Mouse (Mus musculus) limb, embryonic 14.5 days (tissue): ENCODE measurements around the gene Tnk2. TPM values are rescaled to one million over a fixed set of nuclear protein-coding genes. Genes with fewer than 3 reads are reported as not detected.

Source experiments
- ATAC-seq: fragments of 200-750 bp; cut with Nextera tagmentation; 2 replicates; pipeline ENCODE4 v1.8.0; 2017; ENCODE audit warnings: low read depth, moderate number of reproducible peaks, moderate TSS enrichment; ENCODE audit not compliant: low FRiP score
- DNase-seq: peaks from one replicate; pipeline ENCODE4 v3.0.0-alpha.2; 2015; ENCODE audit warnings: low spot score
- H3K27ac ChIP-seq: fragments of 300-500 bp; sonication (generic); replicated peaks from 2 replicates; pipeline ENCODE4 v1.5.1; 2014; ENCODE audit warnings: low read depth, mild to moderate bottlenecking, low read length, moderate library complexity, mixed read lengths
- H3K27me3 ChIP-seq: fragments of 300-500 bp; sonication (generic); 2 replicates; pipeline ENCODE4 v1.6.1; 2014; ENCODE audit warnings: low read length, mixed read lengths; ENCODE audit not compliant: control insufficient read depth, insufficient read depth
- H3K36me3 ChIP-seq: fragments of 300-500 bp; sonication (generic); 2 replicates; pipeline ENCODE4 v1.6.1; 2014; ENCODE audit warnings: mild to moderate bottlenecking, low read length, moderate library complexity, mixed read lengths; ENCODE audit not compliant: control insufficient read depth, insufficient read depth
- H3K4me1 ChIP-seq: fragments of 300-500 bp; sonication (generic); 2 replicates; pipeline ENCODE4 v1.6.1; 2014; ENCODE audit warnings: antibody characterized with exemption, low read length, mixed read lengths; ENCODE audit not compliant: control insufficient read depth, insufficient read depth
- H3K4me2 ChIP-seq: fragments of 300-500 bp; sonication (generic); replicated peaks from 2 replicates; pipeline ENCODE4 v1.6.1; 2014; ENCODE audit warnings: low read depth, mild to moderate bottlenecking, low read length, moderate library complexity; ENCODE audit not compliant: severe bottlenecking
- H3K4me3 ChIP-seq: fragments of 300-500 bp; sonication (generic); replicated peaks from 2 replicates; pipeline ENCODE4 v1.5.1; 2014; ENCODE audit warnings: low read length
- H3K9ac ChIP-seq: fragments of 300-500 bp; sonication (generic); 2 replicates; pipeline ENCODE4 v1.6.1; 2014; ENCODE audit warnings: mild to moderate bottlenecking, low read depth, low read length, moderate library complexity; ENCODE audit not compliant: severe bottlenecking
- H3K9me3 ChIP-seq: fragments of 300-500 bp; sonication (generic); 2 replicates; pipeline ENCODE4 v1.6.1; 2016; ENCODE audit warnings: low read length; ENCODE audit not compliant: control insufficient read depth
- POLR2A ChIP-seq: fragments of 200-500 bp; IDR thresholded peaks from 2 replicates; pipeline ENCODE4 v1.8.0; 2012; ENCODE audit warnings: inconsistent platforms, mild to moderate bottlenecking, moderate library complexity, borderline replicate concordance; ENCODE audit not compliant: insufficient read depth, insufficient read length; ENCODE audit errors: extremely low read depth
- WGBS: fragments of 180-500 bp; shearing (Covaris S2); extraction: QIAGEN DNeasy Blood & Tissue Kit; methylation state at CpG from one replicate; pipeline ENCODE4 v1.1.7; 2014; 5-methylcytosine and 5-hydroxymethylcytosine counted together
- polyA plus RNA-seq, 2 experiments: library from polyadenylated mRNA; depleted of rRNA in 1 of 2; stranded (reverse) in 1 of 2; unstranded in 1 of 2; fragments of >200 nt; fragmentation: Nextera tagmentation in 1 of 2; extraction: Ambion mirVana in 1 of 2; gene quantifications; 2 replicates each; pipeline versions ENCODE4 v1.2.1 to v1.2.3; 2012 to 2014

Tnk2 gene
- polyA plus RNA-seq, 2 experiments = 16.0 to 98.1 TPM

DNA sequence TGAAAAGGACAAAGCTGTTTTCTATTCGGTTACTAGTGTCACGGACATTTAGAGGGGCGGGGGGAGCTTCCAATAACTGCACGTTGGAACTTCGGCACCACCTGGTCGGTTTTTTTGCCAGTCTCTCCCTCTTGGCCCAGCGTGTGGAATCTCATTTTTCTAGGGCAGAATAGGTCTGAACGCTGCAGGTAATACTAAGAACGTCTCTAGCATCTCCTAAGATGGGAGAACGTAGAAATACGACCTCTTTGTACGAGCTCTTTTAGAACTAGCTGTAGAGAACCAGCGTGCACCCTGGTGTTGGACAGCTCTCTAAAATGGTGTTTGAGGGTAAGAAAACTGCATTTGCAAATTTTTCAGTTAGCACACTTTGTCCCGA is 34.3 kb upstream of the Tnk2 start:
- H3K4me2 ChIP-seq = peak overlapping the region; percentile 85
- peak overlapping the region; percentile 84 for H3K27ac ChIP-seq
- DNase-seq = peak; percentile 37
- TF ChIP-seq POLR2A = no peak
- peak overlapping the region; percentile 70 for H3K9ac ChIP-seq
- no peaks in the 10 kb centered on the region for H3K27me3 ChIP-seq
- peak overlapping the region; percentile 78 for H3K4me3 ChIP-seq
- H3K36me3 ChIP-seq = 0 out of 2 replicates have a peak, but pooled peaks cover 3% of the 10 kb centered on the region
- no peak for ATAC-seq
- peaks cover 7% of the 10 kb centered on the region for H3K4me1 ChIP-seq
- no peaks in the 10 kb centered on the region for H3K9me3 ChIP-seq
- 1% methylated on average over 14 of the region's 14 CpGs for WGBS

DNA sequence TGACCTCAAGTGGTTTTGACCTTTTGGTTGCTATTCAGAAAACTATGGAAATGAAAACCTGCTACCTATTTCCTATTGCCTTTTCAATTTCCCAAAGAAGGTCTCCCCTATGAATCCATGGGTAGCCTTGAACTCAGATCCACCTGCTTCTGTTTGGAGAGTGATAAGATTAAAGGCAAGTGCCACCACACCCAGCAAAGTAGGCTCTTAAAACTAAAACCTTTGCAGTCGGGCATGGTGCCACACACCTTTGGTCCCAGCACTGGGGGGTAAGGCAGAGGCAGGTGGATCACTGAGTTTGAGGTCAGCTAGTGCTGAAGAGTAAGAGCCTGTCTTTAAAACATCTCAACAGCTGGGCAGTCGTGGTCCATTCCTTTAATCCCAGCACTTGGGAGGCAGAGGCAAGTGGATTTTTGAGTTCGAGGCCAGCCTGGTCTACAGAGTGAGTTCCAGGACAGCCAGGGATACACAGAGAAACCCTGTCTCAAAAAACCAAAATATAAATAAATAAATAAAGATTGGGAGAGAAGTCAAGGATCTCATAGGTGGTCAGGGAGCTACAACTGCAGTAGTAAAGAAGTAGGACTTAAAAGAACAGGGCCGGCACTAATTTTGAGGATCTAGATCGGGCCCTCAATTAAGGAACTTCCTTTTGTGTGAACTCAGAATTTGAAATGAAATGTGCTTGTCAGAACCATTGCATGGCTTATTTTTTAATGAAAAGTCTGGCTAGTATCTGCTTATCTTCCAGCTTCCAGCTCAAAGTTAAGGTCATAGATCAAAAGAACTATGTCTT is 33.0 kb upstream of the Tnk2 start:
- no peak for TF ChIP-seq POLR2A
- Histone ChIP-seq H3K27me3 (no peaks in the 10 kb centered on the region), H3K4me3 (peak overlapping the region; percentile 7; the same call in 1 of the 2 replicates), H3K36me3 (peaks cover 14% of the 10 kb centered on the region), H3K27ac (no peak overlapping the region), H3K9ac (0 out of 2 replicates have a peak overlapping the region, but pooled peaks have one; percentile 70), H3K4me2 (peak overlapping the region; percentile 85; the same call in 1 of the 2 replicates), H3K9me3 (no peaks in the 10 kb centered on the region), H3K4me1 (peaks cover 7% of the 10 kb centered on the region)
- DNase-seq (no peak), ATAC-seq (no peak)
- 80% methylated on average over 5 of the region's 5 CpGs for WGBS

- ATAC-seq (no peak), DNase-seq (no peak)
- no peak overlapping the region for H3K4me3 ChIP-seq
- H3K4me2 ChIP-seq = no peak overlapping the region
- TF ChIP-seq POLR2A = no peak
- no peak overlapping the region for H3K9ac ChIP-seq
- peaks cover 7% of the 10 kb centered on the region for H3K4me1 ChIP-seq
- no peak overlapping the region for H3K27ac ChIP-seq
- 76% methylated on average over 1 of the region's 1 CpGs for WGBS
- peaks cover 15% of the 10 kb centered on the region for H3K36me3 ChIP-seq
- H3K9me3 ChIP-seq = no peaks in the 10 kb centered on the region
- H3K27me3 ChIP-seq = no peaks in the 10 kb centered on the region
Observed at GRCm38 (mm10) chr16:32612052-32612451, 31.6 kb upstream of the Tnk2 start.

- Histone ChIP-seq H3K27ac (no peak overlapping the region), H3K9ac (no peak overlapping the region), H3K36me3 (peaks cover 18% of the 10 kb centered on the region), H3K27me3 (no peaks in the 10 kb centered on the region), H3K4me2 (no peak overlapping the region), H3K4me1 (peaks cover 7% of the 10 kb centered on the region), H3K9me3 (no peaks in the 10 kb centered on the region), H3K4me3 (no peak overlapping the region)
- TF ChIP-seq POLR2A = no peak
- no peak for DNase-seq
- no peak for ATAC-seq
- WGBS = 78% methylated on average over 3 of the region's 3 CpGs
Observed at GRCm38 (mm10) chr16:32613269-32613834, 30.3 kb upstream of the Tnk2 start.

DNA sequence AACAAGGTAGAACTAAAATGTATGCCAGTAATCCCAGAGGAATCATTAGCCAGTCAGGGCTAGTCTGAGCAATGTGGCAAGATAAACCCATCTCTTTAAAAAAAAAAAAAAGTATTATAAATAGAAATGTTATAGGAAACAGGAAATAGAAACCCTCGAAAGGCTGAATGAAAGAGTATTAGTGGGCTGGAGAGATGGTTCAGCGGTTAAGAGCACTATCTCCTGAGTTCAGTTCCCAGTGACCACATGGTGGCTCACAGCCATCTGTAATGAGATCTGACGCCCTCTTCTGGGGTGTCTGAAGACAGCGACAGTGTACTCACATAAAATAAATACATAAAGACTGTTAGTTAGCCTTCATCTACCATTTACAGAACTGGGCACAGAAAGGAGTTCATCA is 29.6 kb upstream of the Tnk2 start:
- Histone ChIP-seq H3K4me1 (peaks cover 7% of the 10 kb centered on the region), H3K9ac (no peak overlapping the region), H3K4me2 (no peak overlapping the region), H3K27ac (no peak overlapping the region), H3K27me3 (no peaks in the 10 kb centered on the region), H3K9me3 (no peaks in the 10 kb centered on the region), H3K4me3 (no peak overlapping the region), H3K36me3 (peaks cover 20% of the 10 kb centered on the region)
- ATAC-seq (no peak), DNase-seq (no peak)
- no peak for TF ChIP-seq POLR2A
- WGBS = 55% methylated on average over 4 of the region's 4 CpGs
